Mouse (Mus musculus): ENCODE results near the gene Ogdh.

GRCm38 (mm10) chr11:6316821-6317220, 25.4 kb downstream of the Ogdh start:
- TF ChIP-seq ZNF384 (IDR thresholded peaks at IDR 0.05; ENCODE audit: low read depth, low read length) (no peak), CHD2 (IDR thresholded peaks at IDR 0.05; ENCODE audit: low read depth, low read length) (no peak), ZC3H11A (IDR thresholded peaks at IDR 0.05; ENCODE audit: borderline replicate concordance, low read depth, low read length) (no peak)
